Comparison of ENCODE assay signal across 7 mouse cellular contexts in genomic region chr4:126602445-126602762, GRCm38 (mm10). TPM values are rescaled to one million over a fixed set of nuclear protein-coding genes. Genes with fewer than 3 reads are reported as not detected.
DNase-seq lines count a peak whose midpoint lies in the region; ATAC-seq and TF ChIP-seq lines count a peak whose summit lies in the region.

No protein-coding gene starts in this region.

- TF ChIP-seq CTCF in lung, embryonic 14.5 days (IDR thresholded peaks at IDR 0.05; ENCODE audit: low read depth), result no peak

- ATAC-seq in lung, embryonic 14.5 days (ENCODE audit: insufficient read depth), result peak; percentile 63
- peak; percentile 77 for ATAC-seq in forebrain, embryonic 15.5 days (replicated peaks)
- peak; percentile 63 for ATAC-seq in limb, embryonic 11.5 days (ENCODE audit: insufficient number of reproducible peaks, low FRiP score, low TSS enrichment, low read depth)
- no peak for ATAC-seq in stomach, embryonic 15.5 days (ENCODE audit: insufficient read depth, low FRiP score, low read depth)

- no peak overlapping the region for H3K27ac ChIP-seq in lung, embryonic 14.5 days (ENCODE audit: low read depth)
- peak overlapping the region; percentile 39; the same call in 1 of the 2 replicates for H3K27ac ChIP-seq in forebrain, embryonic 15.5 days (replicated peaks)
- H3K27ac ChIP-seq in limb, embryonic 11.5 days (replicated peaks; ENCODE audit: low read depth, low read length), result no peak overlapping the region
- H3K27ac ChIP-seq in stomach, embryonic 15.5 days, result no peak overlapping the region

- no peak overlapping the region for H3K4me3 ChIP-seq in lung, embryonic 14.5 days (ENCODE audit: low read depth, low read length)
- H3K4me3 ChIP-seq in forebrain, embryonic 15.5 days, result peak overlapping the region; percentile 26
- no peak overlapping the region for H3K4me3 ChIP-seq in limb, embryonic 11.5 days (ENCODE audit: low read depth, low read length)
- no peak overlapping the region for H3K4me3 ChIP-seq in stomach, embryonic 15.5 days (replicated peaks)

- no peaks in the 10 kb centered on the region for H3K27me3 ChIP-seq in lung, embryonic 14.5 days (ENCODE audit: insufficient read depth, low read length)
- peaks cover 26% of the 10 kb centered on the region; the same call in 1 of the 2 replicates for H3K27me3 ChIP-seq in forebrain, embryonic 15.5 days
- H3K27me3 ChIP-seq in limb, embryonic 11.5 days (ENCODE audit: control insufficient read depth, insufficient read depth, low read length), result no peaks in the 10 kb centered on the region
- no peaks in the 10 kb centered on the region for H3K27me3 ChIP-seq in stomach, embryonic 15.5 days (replicated peaks)

- 11% methylated on average over 6 of the region's 6 CpGs for WGBS in lung, embryonic 14.5 days
- 0% methylated on average over 6 of the region's 6 CpGs for WGBS in forebrain, embryonic 15.5 days
- 8% methylated on average over 6 of the region's 6 CpGs for WGBS in limb, embryonic 11.5 days
- WGBS in stomach, embryonic 15.5 days, result 6% methylated on average over 6 of the region's 6 CpGs

- H3K9me3 ChIP-seq in lung, embryonic 14.5 days (ENCODE audit: low read depth, low read length), result no peaks in the 10 kb centered on the region
- no peaks in the 10 kb centered on the region for H3K9me3 ChIP-seq in forebrain, embryonic 15.5 days
- H3K9me3 ChIP-seq in limb, embryonic 11.5 days (ENCODE audit: control insufficient read depth, low read length), result no peaks in the 10 kb centered on the region
- no peaks in the 10 kb centered on the region for H3K9me3 ChIP-seq in stomach, embryonic 15.5 days

- H3K36me3 ChIP-seq in lung, embryonic 14.5 days (ENCODE audit: insufficient read depth), result no peaks in the 10 kb centered on the region
- no peaks in the 10 kb centered on the region for H3K36me3 ChIP-seq in forebrain, embryonic 15.5 days
- no peaks in the 10 kb centered on the region for H3K36me3 ChIP-seq in limb, embryonic 11.5 days (ENCODE audit: control insufficient read depth, insufficient read depth, low read length)
- H3K36me3 ChIP-seq in stomach, embryonic 15.5 days, result no peaks in the 10 kb centered on the region

- H3K9ac ChIP-seq in lung, embryonic 14.5 days, result no peak overlapping the region
- H3K9ac ChIP-seq in forebrain, embryonic 15.5 days (replicated peaks), result peak overlapping the region; percentile 28; the same call in 1 of the 2 replicates
- no peak overlapping the region for H3K9ac ChIP-seq in limb, embryonic 11.5 days (ENCODE audit: low read length)
- no peak overlapping the region for H3K9ac ChIP-seq in stomach, embryonic 15.5 days

- DNase-seq in lung, embryonic 14.5 days, result no peak
- DNase-seq in lung, postnatal 4 days, result no peak
- DNase-seq in limb, embryonic 11.5 days (ENCODE audit: low spot score), result no peak
- no peak for DNase-seq in cerebellum, adult 9-10 months
- no peak for DNase-seq in urinary bladder, postnatal 14 days (ENCODE audit: low spot score)

- H3K4me1 ChIP-seq in lung, embryonic 14.5 days (ENCODE audit: insufficient read depth), result no peaks in the 10 kb centered on the region
- peaks cover 15% of the 10 kb centered on the region for H3K4me1 ChIP-seq in forebrain, embryonic 15.5 days
- H3K4me1 ChIP-seq in limb, embryonic 11.5 days (ENCODE audit: control insufficient read depth, insufficient read depth, low read length), result peaks cover 5% of the 10 kb centered on the region; the same call in 1 of the 2 replicates
- peaks cover 7% of the 10 kb centered on the region; the same call in 1 of the 2 replicates for H3K4me1 ChIP-seq in stomach, embryonic 15.5 days

- H3K4me2 ChIP-seq in lung, embryonic 14.5 days, result peak overlapping the region; percentile 46
- H3K4me2 ChIP-seq in forebrain, embryonic 15.5 days (replicated peaks), result peak overlapping the region; percentile 44
- peak overlapping the region; percentile 31; the same call in 1 of the 2 replicates for H3K4me2 ChIP-seq in limb, embryonic 11.5 days (ENCODE audit: low read depth, severe bottlenecking)
- peak overlapping the region; percentile 50 for H3K4me2 ChIP-seq in stomach, embryonic 15.5 days

RNA-seq across cellular contexts. Expression of gene 5730409E04Rik, which starts 7.2 kb away (rescaled TPM):
- 2.7 and 3.2 TPM in 2 replicates for polyA plus RNA-seq in lung, embryonic 14.5 days (2014; fragmentation: Nextera tagmentation; extraction: Ambion mirVana)
- polyA plus RNA-seq in forebrain, embryonic 15.5 days (2015; fragmentation: Nextera tagmentation; extraction: Ambion mirVana), result 4.8 and 5.3 TPM in 2 replicates
- polyA plus RNA-seq in limb, embryonic 11.5 days (2014; fragmentation: Nextera tagmentation; extraction: Ambion mirVana), result 1.6 and 2.2 TPM in 2 replicates
- 2.3 and 2.5 TPM in 2 replicates for polyA plus RNA-seq in stomach, embryonic 15.5 days (2015; fragmentation: Nextera tagmentation; extraction: Ambion mirVana)

RNA-seq across cellular contexts. Expression of gene Clspn, which starts 45.7 kb away (rescaled TPM):
- 52.6 and 54.3 TPM in 2 replicates for polyA plus RNA-seq in lung, embryonic 14.5 days (2014; fragmentation: Nextera tagmentation; extraction: Ambion mirVana)
- polyA plus RNA-seq in forebrain, embryonic 15.5 days (2015; fragmentation: Nextera tagmentation; extraction: Ambion mirVana), result 19.3 and 21.5 TPM in 2 replicates
- polyA plus RNA-seq in limb, embryonic 11.5 days (2014; fragmentation: Nextera tagmentation; extraction: Ambion mirVana), result 67.4 and 71.1 TPM in 2 replicates
- polyA plus RNA-seq in stomach, embryonic 15.5 days (2015; fragmentation: Nextera tagmentation; extraction: Ambion mirVana), result 36.1 and 40.0 TPM in 2 replicates
